25 mouse cellular contexts compared by ENCODE assay signal in the genomic region with DNA sequence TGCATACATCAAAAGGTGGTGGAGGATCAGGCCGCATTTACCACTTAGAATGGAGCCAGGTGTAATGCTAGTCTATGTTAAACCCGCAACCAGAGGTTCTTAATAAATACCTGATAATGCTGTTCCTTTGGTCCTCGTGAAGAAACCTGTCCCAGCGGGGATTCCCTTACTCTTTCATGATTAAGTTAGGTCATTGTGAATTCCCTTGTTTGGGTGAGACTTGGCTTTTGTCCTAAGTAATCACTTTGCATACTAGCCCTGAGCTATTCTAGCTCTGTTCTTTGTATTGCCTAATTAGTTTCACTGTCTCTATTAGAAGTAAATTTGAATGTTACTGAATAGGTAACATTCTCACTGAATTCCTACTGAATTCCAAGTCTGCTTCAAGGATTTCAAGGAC. TPM values are rescaled to one million over a fixed set of nuclear protein-coding genes. Genes with fewer than 3 reads are reported as not detected.
DNase-seq lines count a peak whose midpoint lies in the region; ATAC-seq and TF ChIP-seq lines count a peak whose summit lies in the region.
"Had no signal": no experiment of that assay in that cellular context is flagged by ENCODE, and none has a peak within 500 bp of the region (broad histone marks: within the 10 kb centered on the region; RNA-seq: fewer than 3 reads in every experiment).

No protein-coding gene starts in this region.

- no peak for TF ChIP-seq POLR2A in ES-Bruce4 (IDR thresholded peaks at IDR 0.05; ENCODE audit: insufficient read depth, low read length)
- no peak for TF ChIP-seq POLR2A in brain, embryonic 14.5 days (IDR thresholded peaks at IDR 0.05; ENCODE audit: borderline replicate concordance, extremely low read depth, insufficient read depth, insufficient read length, poor library complexity, severe bottlenecking)

- TF ChIP-seq EP300 in ES-Bruce4 (IDR thresholded peaks at IDR 0.05; ENCODE audit: insufficient read depth, low read depth, low read length) = no peak

- no peaks in the 10 kb centered on the region for H3K36me3 ChIP-seq in kidney, embryonic 16.5 days (ENCODE audit: insufficient read depth, low read length)
- no peaks in the 10 kb centered on the region for H3K36me3 ChIP-seq in ES-Bruce4 (ENCODE audit: control insufficient read depth, insufficient read depth, low read length, poor library complexity, severe bottlenecking)
- H3K36me3 ChIP-seq: embryonic facial prominence, embryonic 12.5 days; hindbrain, embryonic 12.5 days; limb, embryonic 10.5 days; midbrain, embryonic 15.5 days had no signal

- no peaks in the 10 kb centered on the region for H3K27me3 ChIP-seq in kidney, embryonic 16.5 days (ENCODE audit: insufficient read depth, low read length)
- H3K27me3 ChIP-seq in ES-Bruce4 (ENCODE audit: control insufficient read depth, insufficient read depth, low read length, poor library complexity, severe bottlenecking) = no peaks in the 10 kb centered on the region
- H3K27me3 ChIP-seq: embryonic facial prominence, embryonic 12.5 days; midbrain, embryonic 15.5 days had no signal

- H3K4me2 ChIP-seq in kidney, embryonic 16.5 days (replicated peaks; ENCODE audit: low read depth, low read length) = 0 out of 2 replicates have a peak overlapping the region, but pooled peaks have one; percentile 23
- H3K4me2 ChIP-seq: embryonic facial prominence, embryonic 12.5 days; heart, embryonic 11.5 days; hindbrain, embryonic 12.5 days; liver, embryonic 11.5 days; lung, embryonic 14.5 days; midbrain, embryonic 15.5 days had no signal

- DNase-seq in kidney, postnatal 10 days = no peak
- peak; percentile 79 for DNase-seq in A20 (ENCODE audit: low read depth, low spot score)
- DNase-seq in brain, embryonic 14.5 days (ENCODE audit: low read depth) = peak; percentile 19
- DNase-seq in heart, postnatal 36 days = no peak
- DNase-seq: adrenal gland, adult 8-10 months; cerebellum, adult 9-11 months; heart, postnatal 10 days; lung, embryonic 14.5 days; thymus, postnatal 14 days had no signal

- no peaks in the 10 kb centered on the region for H3K9me3 ChIP-seq in kidney, embryonic 16.5 days (ENCODE audit: low read length)
- H3K9me3 ChIP-seq in ES-Bruce4 (replicated peaks; ENCODE audit: control insufficient read depth, insufficient read depth, low read length, poor library complexity, severe bottlenecking) = peaks cover 49% of the 10 kb centered on the region
- H3K9me3 ChIP-seq: embryonic facial prominence, embryonic 12.5 days; hindbrain, embryonic 12.5 days; limb, embryonic 10.5 days; midbrain, embryonic 15.5 days had no signal

- 56% methylated on average over 4 of the region's 4 CpGs for WGBS in kidney, embryonic 16.5 days

- no peak for ATAC-seq in kidney, embryonic 16.5 days (ENCODE audit: low FRiP score, low TSS enrichment)
- ATAC-seq in monocyte, adult 5-6 weeks (replicated peaks; ENCODE audit: insufficient number of reproducible peaks, low FRiP score, low TSS enrichment, poor library complexity, severe bottlenecking) = no peak
- ATAC-seq: inflammation-experienced regulatory T-cells, adult 6 months; midbrain, embryonic 15.5 days had no signal

- no peak overlapping the region for H3K4me3 ChIP-seq in kidney, embryonic 16.5 days (ENCODE audit: low read length)
- H3K4me3 ChIP-seq in ES-Bruce4 (ENCODE audit: low read depth, low read length) = no peak overlapping the region
- H3K4me3 ChIP-seq: embryonic facial prominence, embryonic 12.5 days; hindbrain, embryonic 12.5 days; limb, embryonic 10.5 days; midbrain, embryonic 15.5 days had no signal

- H3K9ac ChIP-seq in kidney, embryonic 16.5 days (replicated peaks; ENCODE audit: low read length) = no peak overlapping the region
- no peak overlapping the region for H3K9ac ChIP-seq in ES-Bruce4 (ENCODE audit: low read depth, poor library complexity, severe bottlenecking)
- H3K9ac ChIP-seq: embryonic facial prominence, embryonic 12.5 days; hindbrain, embryonic 12.5 days; lung, embryonic 14.5 days; midbrain, embryonic 15.5 days had no signal

- peaks cover 11% of the 10 kb centered on the region for H3K4me1 ChIP-seq in kidney, embryonic 16.5 days (ENCODE audit: insufficient read depth, low read length)
- H3K4me1 ChIP-seq in ES-Bruce4 (ENCODE audit: control insufficient read depth, insufficient read depth, low read length) = no peaks in the 10 kb centered on the region
- H3K4me1 ChIP-seq: midbrain, embryonic 15.5 days had no signal

- H3K27ac ChIP-seq in kidney, embryonic 16.5 days (ENCODE audit: low read length) = peak overlapping the region; percentile 34; the same call in 1 of the 2 replicates
- peak overlapping the region; percentile 92 for H3K27ac ChIP-seq in ES-Bruce4 (ENCODE audit: insufficient read depth, low read length)
- H3K27ac ChIP-seq: embryonic facial prominence, embryonic 12.5 days; hindbrain, embryonic 12.5 days; limb, embryonic 10.5 days; midbrain, embryonic 15.5 days had no signal

- TF ChIP-seq CTCF in ES-Bruce4 (IDR thresholded peaks at IDR 0.05; ENCODE audit: low read depth, low read length) = no peak
- TF ChIP-seq CTCF in brain, embryonic 14.5 days (IDR thresholded peaks at IDR 0.05; ENCODE audit: borderline replicate concordance, extremely low read depth, insufficient read depth, insufficient read length) = no peak

- intact Hi-C loops in heart, postnatal 36 days (cut with DNase I) = no loop called here

RNA-seq across cellular contexts. Expression of a gene that starts 51.4 kb away (rescaled TPM):
- polyA plus RNA-seq in kidney, embryonic 16.5 days (2015; fragmentation: Nextera tagmentation; extraction: Ambion mirVana) = 0.18 and 0.21 TPM in 2 replicates
- not detected in 2 replicates for polyA plus RNA-seq in ES-Bruce4 (2011; ENCODE audit: insufficient read depth, insufficient read length, low read depth, missing spikeins)
- 0.10 and 0.15 TPM in 2 replicates for polyA plus RNA-seq in brain, embryonic 14.5 days (2012; rRNA removed)
- total RNA-seq in monocyte, adult 5-6 weeks (2017) = 14.0 to 119 TPM (median 27.1 TPM) in 3 replicates
- not detected for total RNA-seq in heart, postnatal 36 days (2021)
- total RNA-seq: gastrocnemius, adult 18-20 months; gastrocnemius, postnatal 4 days; heart, postnatal 10 days; layer of hippocampus, postnatal 10 days; left cerebral cortex, adult 8-10 months had no signal
- polyA plus RNA-seq: cortical plate, adult 2 months; testis, adult 2 months had no signal

Comparison
In these comparisons a context has a peak if more than half of its experiments do, and no peak if none do; other contexts are left out.
1. DNase-seq: peak in A20 (single experiment) and brain, embryonic 14.5 days (single experiment); none in kidney, postnatal 10 days (single experiment) and heart, postnatal 36 days (0 of 2).